Mouse (Mus musculus): ENCODE data around the gene B3gat1.

- TF ChIP-seq CTCF (IDR thresholded peaks at IDR 0.05; ENCODE audit: control insufficient read depth, insufficient read depth, insufficient read length), result no peak
- no peak for TF ChIP-seq FOSL1 (IDR thresholded peaks at IDR 0.05; ENCODE audit: insufficient read depth, low read length, poor library complexity, severe bottlenecking)
Measured at GRCm38 (mm10) chr9:26775700-26776099, 42.2 kb downstream of the B3gat1 start.

Data from C2C12 (cell line).